Mouse (Mus musculus): Measurements from ENCODE around the gene Stk38.

Gene Stk38

GRCm38 (mm10) chr17:28951831-28952799 lies 55.7 kb downstream of the Stk38 start, which contains the start of gene Kctd20:
TSS of gene Kctd20 (plus strand) at chr17:28951950.
- DNase-seq: peak; percentile 94 to 97

- no peak for DNase-seq
These were observed 57.0 kb downstream of the Stk38 start for GRCm38 (mm10) chr17:28950751-28951150.

GRCm38 (mm10) chr17:28948661-28949060 lies 59.1 kb downstream of the Stk38 start:
- no peak for DNase-seq

- DNase-seq: no peak
These were observed 60.5 kb downstream of the Stk38 start for GRCm38 (mm10) chr17:28947011-28947939.

- no peak for DNase-seq
These were observed 63.3 kb downstream of the Stk38 start for GRCm38 (mm10) chr17:28944481-28944880.

GRCm38 (mm10) chr17:28943740-28944139 lies 64.1 kb downstream of the Stk38 start, which contains the start of gene Pxt1:
TSS of gene Pxt1 (minus strand) at chr17:28943840.
- no peak for DNase-seq

GRCm38 (mm10) chr17:28942101-28942500 lies 65.7 kb downstream of the Stk38 start:
- peak in 1 of 2 experiments; percentile 54 for DNase-seq

GRCm38 (mm10) chr17:28940776-28941555 lies 66.8 kb downstream of the Stk38 start:
- no peak for DNase-seq

- peak; percentile 74 to 76 for DNase-seq
These were observed 71.0 kb downstream of the Stk38 start for GRCm38 (mm10) chr17:28936622-28937345.

- no peak for DNase-seq
These were observed 71.7 kb downstream of the Stk38 start for GRCm38 (mm10) chr17:28936133-28936532.

- DNase-seq: no peak
These were observed 73.5 kb downstream of the Stk38 start for GRCm38 (mm10) chr17:28934120-28934916.

GRCm38 (mm10) chr17:28932274-28932673 lies 75.5 kb downstream of the Stk38 start:
- no peak for DNase-seq

- DNase-seq: no peak
These were observed 76.2 kb downstream of the Stk38 start for GRCm38 (mm10) chr17:28931436-28932211.

- DNase-seq: peak; percentile 98
These were observed 77.3 kb downstream of the Stk38 start for GRCm38 (mm10) chr17:28930392-28931074.

GRCm38 (mm10) chr17:28929369-28929768 lies 78.4 kb downstream of the Stk38 start:
- no peak for DNase-seq

- DNase-seq: no peak
These were observed 79.8 kb downstream of the Stk38 start for GRCm38 (mm10) chr17:28928004-28928403.

GRCm38 (mm10) chr17:28926866-28927635 lies 80.7 kb downstream of the Stk38 start:
- peak; percentile 75 to 81 for DNase-seq

GRCm38 (mm10) chr17:28926380-28926779 lies 81.4 kb downstream of the Stk38 start:
- DNase-seq: peak; percentile 91 to 92

All from kidney, postnatal 4 days (tissue).